Mouse (Mus musculus): ENCODE measurements around the gene Cd8a. TPM values are rescaled to one million over a fixed set of nuclear protein-coding genes. Genes with fewer than 3 reads are reported as not detected.

The Cd8a gene
- total RNA-seq, 2 experiments from 2014 or later = not detected

Other genes with a start within 250 kb of the Cd8a start
- 10 to 100 TPM; 16.7 to 20.4 TPM for gene Thnsl2, start 229.0 kb upstream of the Cd8a start, total RNA-seq (2021)
- gene Fabp1, start 173.6 kb upstream of the Cd8a start, total RNA-seq (2021) = 1 to 10 TPM in 1 of 2 experiments, not detected in 1; 1.9 TPM
- gene Krcc1, start 101.8 kb upstream of the Cd8a start, total RNA-seq (2021) = 10 to 100 TPM; 67.3 to 81.1 TPM
- gene Smyd1, start 51.2 kb upstream of the Cd8a start, total RNA-seq (2021) = under 1 TPM in 1 of 2 experiments, not detected in 1; 0.20 TPM
- under 1 TPM; 0.23 to 0.26 TPM for gene Cd8b1, start 50.6 kb upstream of the Cd8a start, total RNA-seq (2021)
- gene Rmnd5a, start 67.2 kb downstream of the Cd8a start, total RNA-seq (2021) = 10 to 100 TPM; 75.6 to 93.1 TPM
- gene Rnf103, start 120.5 kb downstream of the Cd8a start, total RNA-seq (2021) = 10 to 100 TPM; 37.1 to 37.6 TPM
- 100 to 1,000 TPM; 121 to 126 TPM for gene Chmp3, start 170.4 kb downstream of the Cd8a start, total RNA-seq (2021)